Mouse (Mus musculus) kidney, adult 2 months (tissue): ENCODE measurements around the gene F2.

Source experiments
- CTCF ChIP-seq: fragments of 200-500 bp; conservative IDR thresholded peaks from 2 replicates; pipeline ENCODE4 v1.5.1; 2011; ENCODE audit warnings: low read depth, mild to moderate bottlenecking, control low read depth, low read length, moderate library complexity, mixed read lengths; ENCODE audit not compliant: insufficient read depth, insufficient read length
- POLR2A ChIP-seq: fragments of 200-500 bp; IDR thresholded peaks from one replicate; pipeline ENCODE4 v1.6.1; 2011; ENCODE audit warnings: low read depth, low read length, control low read depth

- TF ChIP-seq CTCF (no peak), POLR2A (no peak)
Measured at GRCm38 (mm10) chr2:91669326-91669725, 33.1 kb upstream of the F2 start.
